Mouse (Mus musculus) urinary bladder, postnatal 36 days (tissue): Measurements from ENCODE around the gene Prpsap1.
"Not testable (repeated sequence)": the region's sequence is repeated elsewhere in the genome, so short reads cannot be mapped to it uniquely, and the experiment has no call there.

Experiments used
- DNase-seq, 2 experiments: peaks; one replicate each; pipeline ENCODE4 v3.0.0; 2022; ENCODE audit warnings: low spot score in 2 of 2, mixed read lengths in 1 of 2

Prpsap1 gene

DNA sequence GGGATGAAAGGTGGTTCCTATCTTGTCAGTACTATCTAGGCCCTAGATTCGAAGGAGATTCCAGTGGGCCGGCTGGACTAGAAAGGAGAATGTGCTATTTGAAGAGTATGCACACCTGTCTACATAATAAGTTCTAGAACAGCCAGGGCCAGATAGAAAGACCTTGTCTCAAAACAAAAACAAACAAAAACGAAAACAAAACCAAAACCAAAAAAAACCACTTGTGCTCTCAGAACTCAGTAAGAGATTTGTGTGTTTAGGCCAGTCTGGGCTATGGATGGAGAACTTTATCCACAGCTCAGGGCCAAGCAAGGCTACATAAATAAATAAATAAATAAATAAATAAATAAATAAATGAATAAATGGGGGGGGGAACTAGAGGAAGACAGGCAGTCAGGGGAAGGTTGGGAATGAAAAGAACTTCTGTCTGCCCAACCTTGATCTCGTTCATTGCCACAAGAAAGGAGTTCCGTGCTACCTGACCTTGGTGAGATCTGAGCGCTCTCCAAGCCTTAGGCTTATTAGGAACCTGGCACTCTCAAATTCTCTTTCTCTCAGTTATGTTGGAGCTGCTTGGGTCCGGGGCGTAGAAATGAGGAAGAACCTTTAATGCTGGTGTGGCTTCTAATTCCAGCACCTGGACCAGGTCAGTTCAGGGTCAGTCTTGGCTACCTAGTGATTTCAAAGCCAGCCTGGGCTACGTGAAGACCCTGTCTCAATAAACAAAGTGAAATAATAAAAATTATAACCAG is 64.0 kb downstream of the Prpsap1 start:
- DNase-seq = no peak

DNA sequence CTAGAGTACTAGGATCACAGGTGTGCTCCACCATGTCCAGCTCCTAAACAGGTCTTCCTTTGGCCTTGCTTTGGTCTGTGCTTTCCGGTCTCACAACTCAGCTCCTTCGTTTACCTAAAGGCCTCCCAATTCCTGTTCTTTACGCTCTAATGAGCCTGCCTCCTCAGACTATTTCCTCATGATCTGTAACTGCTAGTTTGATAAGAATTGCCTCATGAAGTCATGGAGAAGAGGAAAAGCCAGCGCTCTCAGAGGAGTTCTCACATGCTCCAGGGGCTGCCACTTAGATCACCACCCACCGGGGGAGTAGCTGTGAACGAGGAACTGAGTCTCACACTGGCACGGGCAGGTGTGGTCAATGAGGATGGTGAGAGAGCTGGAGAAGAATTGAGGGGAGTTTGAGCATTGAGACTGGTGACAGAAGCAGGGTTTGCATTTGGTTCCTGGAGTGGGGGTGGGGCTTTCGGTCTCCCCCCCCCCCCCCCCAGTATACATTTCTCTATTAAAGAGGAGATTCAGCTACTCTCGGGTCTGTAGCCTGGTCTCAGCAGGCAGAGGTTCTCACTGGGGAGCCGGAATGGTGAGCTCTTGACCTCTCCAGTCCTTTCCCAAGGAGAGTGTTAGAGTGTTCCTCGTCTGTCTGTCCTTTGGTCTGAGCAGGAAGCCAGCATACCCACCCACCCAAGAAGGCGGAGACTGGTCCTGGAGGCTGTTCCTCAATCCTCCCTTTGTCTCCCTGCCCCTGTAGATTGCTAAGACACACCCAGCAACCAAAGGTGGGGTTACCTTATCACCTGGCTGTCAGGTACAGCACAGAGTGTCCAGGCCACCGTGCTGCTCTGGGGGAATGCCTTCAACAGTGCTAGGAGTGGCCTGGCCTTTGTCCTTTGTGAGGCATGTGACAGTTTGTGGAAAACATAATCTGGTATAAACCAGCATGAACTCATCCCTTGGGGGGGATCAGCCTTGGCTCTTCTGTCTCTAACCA is 64.8 kb downstream of the Prpsap1 start:
- no peak for DNase-seq

GRCm38 (mm10) chr11:116426852-116427575 is 67.0 kb downstream of the Prpsap1 start:
- no peak for DNase-seq

DNA sequence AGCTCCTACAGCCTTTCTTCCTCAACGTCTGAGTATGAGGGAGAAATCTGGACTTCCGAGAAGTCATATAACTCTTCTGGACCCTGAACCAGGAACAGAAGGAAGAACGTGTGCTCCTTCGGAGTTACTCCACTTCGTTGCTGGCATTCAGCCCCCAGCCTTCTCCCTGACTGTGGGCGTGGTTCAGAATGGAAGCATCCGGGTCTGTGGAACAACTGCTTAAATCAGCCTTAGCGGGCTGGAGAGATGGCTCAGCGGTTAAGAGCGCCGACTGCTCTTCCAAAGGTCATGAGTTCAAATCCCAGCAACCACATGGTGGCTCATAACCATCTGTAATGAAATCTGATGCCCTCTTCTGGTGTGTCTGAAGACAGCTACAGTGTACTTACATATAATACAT is 67.7 kb downstream of the Prpsap1 start:
- DNase-seq = not testable (repeated sequence)

- DNase-seq = no peak
These were observed 69.2 kb downstream of the Prpsap1 start for GRCm38 (mm10) chr11:116424621-116425407.

DNA sequence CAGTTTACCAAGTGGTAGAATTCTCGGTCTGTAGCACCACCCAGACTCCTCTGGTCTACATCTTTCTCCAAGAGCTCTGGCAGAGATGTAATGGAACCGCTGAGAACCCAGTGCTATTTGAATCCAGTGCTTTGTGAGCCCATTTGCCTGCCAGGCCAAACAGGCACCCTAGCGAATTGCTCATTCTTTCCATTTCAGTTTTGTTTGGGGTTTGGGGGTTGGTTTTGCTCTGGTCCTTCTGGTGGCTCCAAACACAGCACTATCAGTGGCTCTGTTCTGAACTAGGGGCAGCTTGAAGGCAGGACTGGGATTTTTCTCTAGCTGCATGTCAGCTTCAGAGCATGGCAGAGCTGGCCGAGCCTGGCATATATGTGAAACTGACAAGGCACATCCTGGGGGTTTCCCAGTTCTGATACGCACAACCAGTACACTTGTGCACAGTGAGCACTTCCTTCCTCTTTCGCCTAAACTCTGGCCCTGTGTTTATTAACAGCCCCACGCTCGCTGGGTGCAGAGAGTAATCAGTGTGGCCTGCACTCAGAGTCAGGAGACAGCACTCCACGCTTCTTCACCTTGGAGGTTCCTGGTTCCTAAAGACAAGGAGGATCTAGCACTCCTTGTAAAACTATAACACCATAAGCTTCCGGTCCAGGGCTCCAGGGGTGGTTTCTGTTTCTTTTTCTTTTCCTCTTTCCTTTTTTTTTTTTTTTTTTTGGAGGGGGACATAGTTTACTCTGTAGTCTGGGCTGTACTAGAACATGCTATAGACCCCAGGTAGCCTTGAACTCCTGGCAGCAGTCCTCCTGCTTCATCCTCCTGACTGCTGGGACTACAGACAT is 70.0 kb downstream of the Prpsap1 start:
- no peak for DNase-seq

DNA sequence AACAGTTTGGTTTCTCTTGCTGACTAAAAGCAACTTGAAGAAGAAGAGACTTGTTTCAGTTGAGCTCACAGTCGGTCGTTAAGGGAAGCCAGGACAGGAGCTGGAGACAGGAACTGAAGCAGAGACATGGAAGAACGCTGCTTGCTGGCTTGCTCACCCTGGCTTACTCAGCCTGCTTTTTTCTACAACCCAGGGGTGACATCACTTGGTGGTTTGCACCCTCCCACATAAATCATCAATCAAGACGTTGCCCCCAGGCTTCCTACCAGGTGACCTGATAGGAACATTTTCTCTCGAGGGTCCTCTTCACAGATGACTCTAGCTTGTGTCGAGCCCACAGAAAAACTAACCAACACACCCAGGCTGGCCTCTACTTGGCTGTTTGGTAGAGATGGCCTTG is 70.8 kb downstream of the Prpsap1 start:
- no peak for DNase-seq

DNA sequence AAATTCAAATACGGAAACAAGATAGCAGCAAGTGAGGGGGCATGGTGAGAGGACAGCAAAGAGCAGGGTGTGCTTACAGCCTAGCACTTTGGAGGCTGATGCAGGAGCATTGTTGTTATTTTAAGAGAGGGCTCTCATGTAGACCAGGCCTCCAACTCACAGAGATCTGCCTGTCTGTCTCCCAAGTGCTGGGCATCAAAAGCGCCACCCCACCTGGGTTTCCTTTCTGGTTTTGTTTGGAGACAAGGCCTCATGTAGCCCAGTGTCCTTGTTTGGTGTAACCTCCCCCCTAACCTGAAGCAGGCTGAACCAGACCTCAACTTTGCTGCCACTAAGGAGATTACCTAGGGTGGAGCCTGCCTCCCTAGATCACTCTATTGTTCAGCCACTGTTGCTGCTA is 71.4 kb downstream of the Prpsap1 start:
- no peak for DNase-seq

GRCm38 (mm10) chr11:116421102-116421501 is 72.9 kb downstream of the Prpsap1 start:
- no peak for DNase-seq
